Mouse (Mus musculus) spleen, adult 2 months (tissue): ENCODE measurements around the gene Hba-a2.

ENCODE experiments used
- CTCF ChIP-seq: fragments of 200-500 bp; IDR thresholded peaks from 2 replicates; pipeline ENCODE4 v1.5.1; 2011; ENCODE audit warnings: mild to moderate bottlenecking, inconsistent platforms; ENCODE audit not compliant: insufficient read depth, insufficient read length, insufficient replicate concordance; ENCODE audit errors: extremely low read depth
- POLR2A ChIP-seq: fragments of 200-500 bp; IDR thresholded peaks from 2 replicates; pipeline ENCODE4 v1.6.1; 2011; ENCODE audit warnings: low read depth, low read length, inconsistent platforms

DNA sequence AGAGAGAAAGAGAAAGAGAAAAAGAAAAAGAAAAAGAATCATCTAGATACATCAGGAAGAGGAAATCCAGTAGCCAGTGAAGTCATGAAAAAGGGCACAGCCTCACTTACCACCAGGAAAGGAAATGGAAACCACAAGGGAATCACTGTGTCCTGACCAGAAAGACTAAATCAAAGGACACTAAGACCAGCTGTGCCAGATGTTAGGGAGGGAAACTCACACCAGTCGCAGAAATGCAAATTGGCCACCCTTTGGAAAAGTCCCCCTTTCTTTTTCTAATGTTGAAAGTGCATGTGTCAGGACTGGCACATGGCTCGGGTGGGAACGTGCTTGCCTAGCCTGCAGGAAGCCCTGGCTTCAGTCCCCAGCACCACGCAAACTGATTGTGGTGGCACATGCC is 25.1 kb upstream of the Hba-a2 start:
- TF ChIP-seq CTCF = no peak
- TF ChIP-seq POLR2A = no peak
